Mouse (Mus musculus): ENCODE measurements around the gene Xrcc5. TPM values are rescaled to one million over a fixed set of nuclear protein-coding genes. Genes with fewer than 3 reads are reported as not detected.

The Xrcc5 gene
- polyA plus RNA-seq, 1 experiment from 2014 or later: 23.4 TPM

- 73% methylated on average over 11 of the region's 11 CpGs for WGBS
- Histone ChIP-seq H3K27me3 (ENCODE audit: control insufficient read depth, insufficient read depth, low read length) (no peaks in the 10 kb centered on the region), H3K9me3 (replicated peaks; ENCODE audit: control insufficient read depth, low read length) (no peaks in the 10 kb centered on the region), H3K27ac (ENCODE audit: low read length) (no peak overlapping the region), H3K4me1 (ENCODE audit: control insufficient read depth, insufficient read depth, low read length) (no peaks in the 10 kb centered on the region), H3K4me2 (ENCODE audit: low read depth, low read length) (no peak overlapping the region), H3K36me3 (ENCODE audit: control insufficient read depth, insufficient read depth) (peaks cover 9% of the 10 kb centered on the region), H3K4me3 (ENCODE audit: low read length) (no peak overlapping the region), H3K9ac (ENCODE audit: low read length) (no peak overlapping the region)
- ATAC-seq (replicated peaks; ENCODE audit: extremely low read depth, insufficient read depth, low FRiP score): 0 out of 2 replicates have a peak, but pooled peaks have one; percentile 37
Observed at GRCm38 (mm10) chr1:72326162-72326821, 19.1 kb downstream of the Xrcc5 start.

GRCm38 (mm10) chr1:72334807-72335206, 27.6 kb downstream of the Xrcc5 start:
- H3K27ac ChIP-seq (ENCODE audit: low read length): no peak overlapping the region
- no peak overlapping the region for H3K4me2 ChIP-seq (ENCODE audit: low read depth, low read length)
- no peak overlapping the region for H3K9ac ChIP-seq (ENCODE audit: low read length)
- H3K27me3 ChIP-seq (ENCODE audit: control insufficient read depth, insufficient read depth, low read length): no peaks in the 10 kb centered on the region
- 89% methylated on average over 11 of the region's 11 CpGs for WGBS
- H3K36me3 ChIP-seq (ENCODE audit: control insufficient read depth, insufficient read depth): peaks cover 9% of the 10 kb centered on the region
- ATAC-seq (replicated peaks; ENCODE audit: extremely low read depth, insufficient read depth, low FRiP score): no peak
- no peaks in the 10 kb centered on the region for H3K9me3 ChIP-seq (replicated peaks; ENCODE audit: control insufficient read depth, low read length)
- H3K4me1 ChIP-seq (ENCODE audit: control insufficient read depth, insufficient read depth, low read length): no peaks in the 10 kb centered on the region
- no peak overlapping the region for H3K4me3 ChIP-seq (ENCODE audit: low read length)

GRCm38 (mm10) chr1:72336780-72337179, 29.6 kb downstream of the Xrcc5 start:
- ATAC-seq (replicated peaks; ENCODE audit: extremely low read depth, insufficient read depth, low FRiP score): no peak
- H3K4me3 ChIP-seq (ENCODE audit: low read length): no peak overlapping the region
- no peaks in the 10 kb centered on the region for H3K9me3 ChIP-seq (replicated peaks; ENCODE audit: control insufficient read depth, low read length)
- no peaks in the 10 kb centered on the region for H3K27me3 ChIP-seq (ENCODE audit: control insufficient read depth, insufficient read depth, low read length)
- no peaks in the 10 kb centered on the region for H3K4me1 ChIP-seq (ENCODE audit: control insufficient read depth, insufficient read depth, low read length)
- no peak overlapping the region for H3K27ac ChIP-seq (ENCODE audit: low read length)
- no peak overlapping the region for H3K4me2 ChIP-seq (ENCODE audit: low read depth, low read length)
- WGBS: 88% methylated on average over 8 of the region's 8 CpGs
- H3K36me3 ChIP-seq (ENCODE audit: control insufficient read depth, insufficient read depth): peaks cover 17% of the 10 kb centered on the region
- no peak overlapping the region for H3K9ac ChIP-seq (ENCODE audit: low read length)

- no peaks in the 10 kb centered on the region for H3K4me1 ChIP-seq (ENCODE audit: control insufficient read depth, insufficient read depth, low read length)
- no peak overlapping the region for H3K4me3 ChIP-seq (ENCODE audit: low read length)
- H3K27me3 ChIP-seq (ENCODE audit: control insufficient read depth, insufficient read depth, low read length): no peaks in the 10 kb centered on the region
- peaks cover 18% of the 10 kb centered on the region for H3K36me3 ChIP-seq (ENCODE audit: control insufficient read depth, insufficient read depth)
- no peak for ATAC-seq (replicated peaks; ENCODE audit: extremely low read depth, insufficient read depth, low FRiP score)
- no peak overlapping the region for H3K27ac ChIP-seq (ENCODE audit: low read length)
- H3K9ac ChIP-seq (ENCODE audit: low read length): no peak overlapping the region
- WGBS: 87% methylated on average over 5 of the region's 5 CpGs
- no peak overlapping the region for H3K4me2 ChIP-seq (ENCODE audit: low read depth, low read length)
- no peaks in the 10 kb centered on the region for H3K9me3 ChIP-seq (replicated peaks; ENCODE audit: control insufficient read depth, low read length)
Observed at GRCm38 (mm10) chr1:72338341-72338740, 31.1 kb downstream of the Xrcc5 start.

GRCm38 (mm10) chr1:72347873-72348272, 40.7 kb downstream of the Xrcc5 start:
- 75% methylated on average over 6 of the region's 6 CpGs for WGBS
- ATAC-seq (replicated peaks; ENCODE audit: extremely low read depth, insufficient read depth, low FRiP score): no peak

GRCm38 (mm10) chr1:72354856-72355255, 47.6 kb downstream of the Xrcc5 start:
- H3K27me3 ChIP-seq (ENCODE audit: control insufficient read depth, insufficient read depth, low read length): no peaks in the 10 kb centered on the region
- ATAC-seq (replicated peaks; ENCODE audit: extremely low read depth, insufficient read depth, low FRiP score): no peak
- H3K4me2 ChIP-seq (ENCODE audit: low read depth, low read length): no peak overlapping the region
- H3K4me3 ChIP-seq (ENCODE audit: low read length): no peak overlapping the region
- whole genome bisulfite sequencing: 89% methylated on average over 2 of the region's 2 CpGs
- H3K36me3 ChIP-seq (ENCODE audit: control insufficient read depth, insufficient read depth): 0 out of 2 replicates have a peak, but pooled peaks cover 5% of the 10 kb centered on the region
- no peak overlapping the region for H3K27ac ChIP-seq (ENCODE audit: low read length)
- no peaks in the 10 kb centered on the region for H3K4me1 ChIP-seq (ENCODE audit: control insufficient read depth, insufficient read depth, low read length)
- no peaks in the 10 kb centered on the region for H3K9me3 ChIP-seq (replicated peaks; ENCODE audit: control insufficient read depth, low read length)
- no peak overlapping the region for H3K9ac ChIP-seq (ENCODE audit: low read length)

More at GRCm38 (mm10) chr1:72347873-72348272, 40.7 kb downstream of the Xrcc5 start:
- Histone ChIP-seq H3K27ac (ENCODE audit: low read length) (no peak overlapping the region), H3K4me1 (ENCODE audit: control insufficient read depth, insufficient read depth, low read length) (no peaks in the 10 kb centered on the region), H3K27me3 (ENCODE audit: control insufficient read depth, insufficient read depth, low read length) (no peaks in the 10 kb centered on the region), H3K4me2 (ENCODE audit: low read depth, low read length) (no peak overlapping the region), H3K9ac (ENCODE audit: low read length) (no peak overlapping the region), H3K9me3 (replicated peaks; ENCODE audit: control insufficient read depth, low read length) (no peaks in the 10 kb centered on the region), H3K4me3 (ENCODE audit: low read length) (no peak overlapping the region), H3K36me3 (ENCODE audit: control insufficient read depth, insufficient read depth) (peaks cover 7% of the 10 kb centered on the region; the same call in 1 of the 2 replicates)

GRCm38 (mm10) chr1:72358216-72358615, 51.0 kb downstream of the Xrcc5 start:
- no peak for ATAC-seq (replicated peaks; ENCODE audit: extremely low read depth, insufficient read depth, low FRiP score)
- Histone ChIP-seq H3K27ac (ENCODE audit: low read length) (no peak overlapping the region), H3K4me1 (ENCODE audit: control insufficient read depth, insufficient read depth, low read length) (no peaks in the 10 kb centered on the region)

GRCm38 (mm10) chr1:72359462-72359861, 52.2 kb downstream of the Xrcc5 start:
- Histone ChIP-seq H3K9me3 (replicated peaks; ENCODE audit: control insufficient read depth, low read length) (no peaks in the 10 kb centered on the region), H3K4me2 (ENCODE audit: low read depth, low read length) (no peak overlapping the region), H3K4me1 (ENCODE audit: control insufficient read depth, insufficient read depth, low read length) (peaks cover 3% of the 10 kb centered on the region; the same call in 1 of the 2 replicates), H3K9ac (ENCODE audit: low read length) (no peak overlapping the region), H3K27ac (ENCODE audit: low read length) (no peak overlapping the region), H3K27me3 (ENCODE audit: control insufficient read depth, insufficient read depth, low read length) (no peaks in the 10 kb centered on the region), H3K4me3 (ENCODE audit: low read length) (no peak overlapping the region), H3K36me3 (ENCODE audit: control insufficient read depth, insufficient read depth) (0 out of 2 replicates have a peak, but pooled peaks cover 3% of the 10 kb centered on the region)
- no peak for ATAC-seq (replicated peaks; ENCODE audit: extremely low read depth, insufficient read depth, low FRiP score)
- WGBS: 75% methylated on average over 2 of the region's 2 CpGs

More at GRCm38 (mm10) chr1:72358216-72358615, 51.0 kb downstream of the Xrcc5 start:
- 86% methylated on average over 2 of the region's 2 CpGs for WGBS
- H3K4me2 ChIP-seq (ENCODE audit: low read depth, low read length): no peak overlapping the region
- H3K36me3 ChIP-seq (ENCODE audit: control insufficient read depth, insufficient read depth): 0 out of 2 replicates have a peak, but pooled peaks cover 5% of the 10 kb centered on the region
- H3K4me3 ChIP-seq (ENCODE audit: low read length): no peak overlapping the region
- H3K9me3 ChIP-seq (replicated peaks; ENCODE audit: control insufficient read depth, low read length): no peaks in the 10 kb centered on the region
- no peaks in the 10 kb centered on the region for H3K27me3 ChIP-seq (ENCODE audit: control insufficient read depth, insufficient read depth, low read length)
- no peak overlapping the region for H3K9ac ChIP-seq (ENCODE audit: low read length)

GRCm38 (mm10) chr1:72360809-72361208, 53.6 kb downstream of the Xrcc5 start:
- Histone ChIP-seq H3K36me3 (ENCODE audit: control insufficient read depth, insufficient read depth) (0 out of 2 replicates have a peak, but pooled peaks cover 3% of the 10 kb centered on the region), H3K9ac (ENCODE audit: low read length) (no peak overlapping the region), H3K27me3 (ENCODE audit: control insufficient read depth, insufficient read depth, low read length) (no peaks in the 10 kb centered on the region), H3K4me1 (ENCODE audit: control insufficient read depth, insufficient read depth, low read length) (peaks cover 5% of the 10 kb centered on the region; the same call in 1 of the 2 replicates), H3K4me3 (ENCODE audit: low read length) (no peak overlapping the region), H3K9me3 (replicated peaks; ENCODE audit: control insufficient read depth, low read length) (no peaks in the 10 kb centered on the region), H3K4me2 (ENCODE audit: low read depth, low read length) (no peak overlapping the region), H3K27ac (ENCODE audit: low read length) (no peak overlapping the region)
- WGBS: 87% methylated on average over 4 of the region's 4 CpGs
- ATAC-seq (replicated peaks; ENCODE audit: extremely low read depth, insufficient read depth, low FRiP score): no peak

Data from heart, embryonic 16.5 days (tissue).